Mouse (Mus musculus) frontal cortex, postnatal 10 days (tissue): ENCODE data around the gene Mrps15.

Experiments used
- DNase-seq, 2 experiments: peaks; one replicate each; pipeline ENCODE4 v3.0.0; 2022; ENCODE audit warnings: low spot score in 2 of 2, mixed read lengths in 1 of 2

Mrps15 gene

GRCm38 (mm10) chr4:126046851-126047585, at the start of gene Mrps15:
Gene Mrps15 (plus strand): TSS chr4:126046925.
- DNase-seq: peak; percentile 77 to 81

- DNase-seq: no peak
These were observed 48.9 kb upstream of the Mrps15 start for GRCm38 (mm10) chr4:125997826-125998225.

- DNase-seq: no peak
These were observed 45.2 kb upstream of the Mrps15 start for GRCm38 (mm10) chr4:126001311-126002199.

- no peak for DNase-seq
These were observed 28.9 kb upstream of the Mrps15 start for GRCm38 (mm10) chr4:126017676-126018332.

- DNase-seq: no peak
These were observed 27.7 kb upstream of the Mrps15 start for GRCm38 (mm10) chr4:126018966-126019538.

- no peak for DNase-seq
These were observed 22.3 kb upstream of the Mrps15 start, which contains the start of gene Csf3r for GRCm38 (mm10) chr4:126024303-126024900. Gene Csf3r (plus strand): TSS chr4:126024550.

- DNase-seq: no peak
These were observed 20.9 kb upstream of the Mrps15 start for GRCm38 (mm10) chr4:126025801-126026200.

GRCm38 (mm10) chr4:126027980-126028379, 18.7 kb upstream of the Mrps15 start:
- no peak for DNase-seq

GRCm38 (mm10) chr4:126029042-126029441, 17.7 kb upstream of the Mrps15 start:
- DNase-seq: no peak

- DNase-seq: no peak
These were observed 16.0 kb upstream of the Mrps15 start for GRCm38 (mm10) chr4:126030705-126031104.

GRCm38 (mm10) chr4:126035413-126035812, 11.3 kb upstream of the Mrps15 start:
- no peak for DNase-seq

- DNase-seq: peak; percentile 16 to 40
These were observed 4.9 kb downstream of the Mrps15 start for GRCm38 (mm10) chr4:126051617-126052016.

GRCm38 (mm10) chr4:126057207-126058133, 10.7 kb downstream of the Mrps15 start:
- no peak for DNase-seq

- peak; percentile 91 to 92 for DNase-seq
These were observed 11.6 kb downstream of the Mrps15 start, which contains the start of gene Oscp1 for GRCm38 (mm10) chr4:126058134-126058996. Gene Oscp1 (plus strand): TSS chr4:126058565.

GRCm38 (mm10) chr4:126058997-126059362, 12.3 kb downstream of the Mrps15 start:
- DNase-seq: peak; percentile 47

- no peak for DNase-seq
These were observed 16.1 kb downstream of the Mrps15 start for GRCm38 (mm10) chr4:126062856-126063255.

GRCm38 (mm10) chr4:126065241-126065640, 18.5 kb downstream of the Mrps15 start:
- peak; percentile 22 to 44 for DNase-seq

- DNase-seq: no peak
These were observed 20.8 kb downstream of the Mrps15 start for GRCm38 (mm10) chr4:126067401-126068077.

- no peak for DNase-seq
These were observed 22.1 kb downstream of the Mrps15 start for GRCm38 (mm10) chr4:126068842-126069241.
